Mouse (Mus musculus): ENCODE data around the gene Slc7a5.

The Slc7a5 gene

DNA sequence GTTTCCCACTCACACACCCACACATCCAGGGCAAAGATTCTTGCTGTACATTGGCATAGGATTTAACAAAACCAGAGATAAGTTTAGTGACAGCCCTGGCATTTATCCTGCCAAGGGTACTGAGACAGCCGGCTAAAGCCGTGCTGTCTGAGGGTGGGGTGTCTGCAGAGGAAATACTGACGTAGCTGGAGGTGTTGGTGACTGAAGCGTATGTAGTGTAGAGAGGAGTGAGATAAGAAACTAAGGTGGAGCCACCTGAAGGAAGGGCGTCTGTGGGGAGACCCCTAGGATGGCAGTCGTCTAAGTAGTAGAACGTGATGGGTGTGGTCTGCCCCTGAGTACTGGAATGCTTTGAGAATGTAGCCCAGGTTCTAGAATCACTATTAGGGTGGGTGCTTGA is 55.0 kb downstream of the Slc7a5 start:
- DNase-seq (ENCODE audit: extremely low read depth, insufficient read length, low spot score): no peak

DNA sequence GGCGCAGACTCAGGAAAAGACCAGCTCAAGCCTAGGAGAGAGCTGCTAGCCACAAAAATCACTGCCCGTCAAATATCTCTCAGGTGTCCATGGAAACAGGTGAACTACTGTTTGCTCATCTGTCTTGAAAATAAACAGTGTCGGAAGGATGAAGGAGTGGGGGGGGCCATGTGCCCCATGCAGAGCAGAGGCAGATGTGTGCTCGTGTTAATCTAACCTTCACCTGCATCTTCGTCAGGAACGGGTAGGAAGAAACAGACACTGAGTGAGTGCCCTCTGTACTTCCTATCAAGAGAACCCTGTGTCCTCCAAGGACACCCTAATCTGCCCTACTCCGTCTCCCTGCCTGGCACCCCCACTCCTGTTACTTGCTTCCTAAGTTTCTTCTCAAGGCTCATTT is 55.8 kb downstream of the Slc7a5 start:
- no peak for DNase-seq (ENCODE audit: extremely low read depth, insufficient read length, low spot score)

DNA sequence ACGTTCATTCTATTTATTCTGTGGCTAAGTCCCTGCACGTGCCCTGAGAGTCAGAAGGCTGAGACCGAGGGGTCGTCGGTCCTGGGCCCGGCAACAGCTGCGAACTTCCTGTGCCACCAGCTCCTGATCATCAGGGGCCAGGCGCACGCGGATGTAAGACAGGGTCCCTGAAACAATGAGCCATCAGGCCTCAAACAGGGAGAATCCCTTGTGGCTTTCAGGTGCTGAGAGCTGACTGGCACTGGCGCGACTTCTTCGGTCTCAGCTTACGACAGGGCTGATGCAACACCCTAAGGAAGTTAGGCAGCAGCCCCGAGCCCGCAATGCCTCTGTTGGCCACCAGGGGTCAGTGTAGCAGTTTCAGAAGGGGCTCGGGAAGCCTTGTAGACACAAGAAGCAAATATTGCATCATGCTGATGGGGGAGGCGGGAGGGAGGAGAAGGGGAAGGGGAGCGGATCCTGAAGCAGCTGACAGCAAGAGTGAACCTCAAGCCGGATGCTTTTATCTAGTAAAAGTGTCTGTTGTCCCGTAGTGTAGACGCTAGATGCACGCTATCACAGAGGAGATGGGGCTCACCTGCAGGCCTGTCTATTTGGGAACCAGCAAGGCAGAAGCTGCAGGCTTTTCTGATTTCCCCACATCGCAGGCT is 56.5 kb downstream of the Slc7a5 start:
- DNase-seq (ENCODE audit: extremely low read depth, insufficient read length, low spot score): peak; percentile 92

DNA sequence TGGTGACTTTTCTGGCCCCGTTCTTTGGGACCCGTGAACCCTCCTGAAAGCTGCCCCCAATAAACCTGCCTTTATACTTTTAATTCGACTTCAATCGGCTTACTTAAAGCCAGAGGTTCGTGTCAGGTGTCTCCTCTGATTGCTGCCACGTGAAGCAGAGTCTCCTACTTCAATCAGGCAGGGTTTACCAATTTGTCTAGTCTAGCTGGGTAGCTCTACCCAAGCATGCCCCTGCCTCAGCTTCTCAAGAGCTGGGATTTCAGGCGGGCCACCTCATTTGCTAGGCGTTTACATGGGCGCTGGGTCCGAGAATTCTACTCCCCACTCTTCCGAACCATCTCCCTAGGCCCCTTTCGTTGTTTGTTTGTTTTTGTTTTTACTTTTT is 57.1 kb downstream of the Slc7a5 start:
- no peak for DNase-seq (ENCODE audit: extremely low read depth, insufficient read length, low spot score)

DNA sequence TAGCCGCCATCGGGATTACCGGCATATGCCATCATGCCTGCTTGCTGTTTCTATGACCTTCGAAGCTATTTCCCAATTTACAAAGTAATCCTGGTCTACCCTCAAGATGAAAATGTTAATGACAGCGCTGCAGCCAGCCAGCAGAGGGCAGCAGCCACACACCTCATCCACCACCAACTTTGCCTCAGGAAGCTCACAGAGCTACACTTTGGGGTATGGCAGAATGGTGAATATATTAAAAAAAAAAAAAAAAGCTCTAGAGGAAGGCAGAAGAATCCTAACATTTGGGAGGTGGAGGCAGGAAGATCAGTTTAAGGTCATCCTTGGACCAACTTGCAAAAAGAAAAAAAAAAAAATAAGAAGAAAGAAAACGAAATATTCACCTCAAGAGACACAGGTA is 57.5 kb downstream of the Slc7a5 start:
- DNase-seq (ENCODE audit: extremely low read depth, insufficient read length, low spot score): peak; percentile 71

DNA sequence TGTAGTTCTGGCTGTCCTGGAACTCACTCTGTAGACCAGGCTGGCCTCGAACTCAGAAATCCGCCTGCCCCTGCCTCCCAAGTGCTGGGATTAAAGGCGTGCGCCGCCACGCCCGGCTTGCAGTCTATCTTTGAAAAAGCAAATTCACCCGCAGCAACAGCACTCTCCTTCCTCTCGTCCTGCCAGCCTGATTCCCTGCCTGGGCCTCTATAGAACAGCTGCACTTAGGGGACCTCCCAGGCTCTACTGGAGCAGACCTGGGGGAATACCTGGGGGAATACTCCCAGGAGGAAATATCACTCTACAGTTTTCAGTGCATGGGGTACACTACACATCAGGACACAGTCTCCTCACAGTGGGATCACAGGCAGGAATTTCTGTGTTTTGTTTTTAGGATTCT is 58.2 kb downstream of the Slc7a5 start:
- DNase-seq (ENCODE audit: extremely low read depth, insufficient read length, low spot score): no peak

DNA sequence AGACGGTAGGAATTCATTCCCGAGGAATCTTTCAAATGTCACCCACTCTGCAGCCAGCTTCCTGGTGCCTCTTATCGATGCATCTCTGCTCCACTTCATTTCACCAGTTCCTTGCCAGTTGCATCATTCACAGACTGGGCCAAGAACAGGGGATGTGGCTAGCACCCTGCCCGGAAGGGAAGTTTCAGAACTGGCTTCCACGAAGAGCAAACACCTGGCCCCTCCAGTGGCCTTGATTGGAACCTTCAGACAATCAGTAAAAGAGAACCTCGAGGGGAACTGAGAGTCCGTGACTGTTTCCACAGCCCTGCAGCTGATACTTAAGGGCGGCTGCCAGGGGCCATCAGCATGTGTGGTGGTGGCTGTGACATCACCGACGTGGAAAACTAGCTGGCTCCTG is 59.0 kb downstream of the Slc7a5 start:
- DNase-seq (ENCODE audit: extremely low read depth, insufficient read length, low spot score): peak; percentile 56

DNA sequence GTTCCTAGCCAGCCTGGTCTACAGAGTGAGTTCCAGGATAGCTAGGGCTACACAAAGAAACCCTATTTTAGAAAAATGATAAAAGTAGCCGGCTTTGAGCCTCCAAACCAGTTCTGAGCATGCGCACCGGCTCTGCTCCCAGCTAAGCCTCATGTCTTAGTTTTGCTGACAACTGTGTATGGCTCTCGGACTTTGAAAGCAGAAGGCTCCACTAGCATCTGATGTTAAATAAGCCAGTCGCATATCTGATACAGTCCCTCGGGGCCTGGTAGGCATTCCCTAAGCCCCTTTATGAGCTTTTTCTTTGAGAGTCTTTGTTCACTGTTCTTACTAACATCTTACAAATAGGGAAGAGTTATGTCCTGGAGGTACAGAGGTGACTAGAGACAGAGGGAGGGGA is 59.5 kb downstream of the Slc7a5 start:
- no peak for DNase-seq (ENCODE audit: extremely low read depth, insufficient read length, low spot score)

DNA sequence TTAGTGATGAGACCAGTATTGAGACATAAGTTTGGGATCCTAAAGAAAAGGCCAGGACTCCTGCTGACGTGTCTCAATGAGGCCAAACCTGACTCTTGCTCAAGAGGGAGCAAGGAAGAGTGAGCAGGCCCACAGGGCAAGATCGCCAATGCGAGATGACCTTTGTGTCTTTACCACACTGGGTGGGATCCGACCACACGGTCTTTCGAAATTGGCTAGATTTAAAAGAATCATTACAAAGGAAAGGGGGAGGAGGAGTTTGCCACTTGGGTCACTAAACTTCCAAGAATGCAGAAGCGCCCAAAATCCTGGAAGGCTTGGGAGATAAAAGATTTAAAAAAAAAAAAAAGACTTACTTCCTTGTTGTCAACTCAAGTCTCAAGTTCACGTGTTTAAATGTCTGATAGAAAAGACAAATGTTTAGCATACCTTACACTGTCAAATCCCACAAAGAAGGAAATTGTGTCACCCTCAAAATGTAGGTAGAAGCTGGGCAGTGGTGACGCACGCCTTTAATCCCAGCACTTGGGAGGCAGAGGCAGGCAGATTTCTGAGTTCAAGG is 60.2 kb downstream of the Slc7a5 start:
- no peak for DNase-seq (ENCODE audit: extremely low read depth, insufficient read length, low spot score)

DNA sequence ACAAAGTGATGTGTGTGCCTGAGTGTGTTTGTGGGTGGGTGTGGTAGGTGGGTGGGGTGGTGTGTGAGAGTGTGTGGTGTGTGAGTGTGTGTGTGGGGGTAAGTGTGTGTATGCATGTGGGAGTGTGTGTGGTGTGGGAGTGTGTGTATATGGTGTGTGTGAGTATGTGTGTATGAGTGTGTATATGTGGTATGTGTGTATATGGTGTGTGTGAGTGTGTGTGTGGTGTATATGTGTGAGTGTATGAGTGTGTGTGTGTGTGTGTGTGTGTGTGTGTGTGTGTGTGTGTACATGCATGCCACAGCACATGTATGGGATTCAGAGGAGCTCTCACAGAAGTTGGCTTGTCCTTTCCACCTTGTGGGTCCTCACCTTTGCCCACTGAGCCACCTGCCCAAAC is 60.7 kb downstream of the Slc7a5 start:
- no peak for DNase-seq (ENCODE audit: extremely low read depth, insufficient read length, low spot score)

DNA sequence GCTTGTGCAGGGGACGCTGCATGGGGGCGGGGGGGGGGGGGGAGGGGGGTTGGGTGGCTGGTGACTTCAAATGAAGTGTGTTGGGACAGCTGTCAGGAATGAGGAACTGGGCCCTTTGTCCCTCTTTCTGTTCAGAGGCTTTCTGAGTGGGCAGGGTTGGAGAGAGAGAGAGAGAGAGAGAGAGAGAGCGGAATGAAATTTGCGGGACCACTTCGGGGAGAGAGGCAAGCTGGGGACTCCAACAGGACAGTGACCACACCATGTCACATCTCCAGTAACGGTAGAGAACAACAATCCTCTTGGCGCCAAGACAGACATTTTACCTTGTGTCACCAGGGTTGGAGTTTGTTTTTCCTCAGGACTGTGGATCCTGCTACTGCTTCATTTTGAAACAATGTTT is 62.7 kb downstream of the Slc7a5 start:
- no peak for DNase-seq (ENCODE audit: extremely low read depth, insufficient read length, low spot score)

DNA sequence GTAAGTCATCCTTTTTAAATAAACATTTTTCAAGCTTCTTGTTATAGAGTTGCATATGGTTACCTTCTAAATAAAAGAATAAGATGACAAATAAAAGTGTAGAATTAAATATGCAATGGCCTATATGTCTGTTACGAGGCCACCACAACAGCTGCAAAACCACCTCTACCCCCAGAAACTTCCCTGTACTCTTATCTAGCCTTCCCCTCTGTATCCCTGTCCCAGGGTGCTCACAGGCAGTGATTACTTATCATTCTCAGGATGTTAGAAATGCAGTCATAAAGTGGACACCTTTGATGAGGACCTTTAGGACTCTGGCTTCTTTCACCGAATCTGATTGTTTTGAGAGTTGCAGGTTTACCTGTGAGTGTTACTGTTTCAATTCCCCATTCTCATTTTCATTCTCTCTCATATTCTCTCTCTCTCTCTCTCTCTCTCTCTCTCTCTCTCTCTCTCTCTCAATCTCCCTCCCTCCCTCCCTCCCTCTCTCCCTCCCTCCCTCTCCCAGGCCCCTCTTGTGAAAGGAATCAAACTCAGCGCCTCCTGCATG is 64.2 kb downstream of the Slc7a5 start:
- DNase-seq (ENCODE audit: extremely low read depth, insufficient read length, low spot score): no peak

DNA sequence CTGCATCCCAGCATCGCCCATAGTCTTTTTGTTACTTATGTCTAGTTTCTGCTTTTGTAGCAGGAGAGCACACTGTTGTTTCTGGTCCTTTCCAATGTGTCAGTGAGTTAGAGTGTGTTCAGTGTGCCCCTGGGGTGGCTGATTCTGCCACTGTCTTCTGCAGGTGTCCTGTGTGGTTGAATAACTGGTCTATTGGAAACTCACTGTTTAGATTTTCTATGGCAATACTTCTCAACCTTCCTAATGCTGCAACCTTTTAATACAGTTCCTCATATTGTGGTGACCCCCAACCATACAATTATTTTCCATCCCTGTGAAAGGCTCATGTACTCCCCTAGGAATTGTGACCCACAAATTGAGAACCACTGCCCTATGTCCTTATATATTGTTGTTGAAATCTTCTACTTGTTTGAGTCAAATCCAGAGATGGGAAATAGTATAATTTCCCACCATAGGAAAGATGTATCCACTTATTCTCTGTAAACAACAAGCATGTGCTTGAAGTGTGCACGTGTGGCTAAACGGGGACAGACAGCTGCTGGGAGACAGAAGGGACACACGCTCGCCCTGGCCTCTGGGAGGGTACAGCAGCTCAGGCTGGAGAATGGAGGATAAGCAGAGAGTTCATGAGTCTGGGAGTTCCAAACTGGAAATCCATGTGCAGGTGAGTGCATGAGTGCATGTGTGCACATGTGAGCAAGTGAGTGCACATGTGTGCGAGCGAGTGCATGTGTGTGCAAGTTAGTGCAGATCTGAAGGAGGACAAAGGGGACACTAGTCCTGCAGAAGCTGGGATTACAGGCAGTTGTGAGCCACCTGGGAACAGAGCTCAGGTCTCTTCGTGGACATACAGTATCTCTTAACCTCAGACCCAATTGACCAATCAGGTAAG is 65.2 kb downstream of the Slc7a5 start:
- DNase-seq (ENCODE audit: extremely low read depth, insufficient read length, low spot score): no peak

DNA sequence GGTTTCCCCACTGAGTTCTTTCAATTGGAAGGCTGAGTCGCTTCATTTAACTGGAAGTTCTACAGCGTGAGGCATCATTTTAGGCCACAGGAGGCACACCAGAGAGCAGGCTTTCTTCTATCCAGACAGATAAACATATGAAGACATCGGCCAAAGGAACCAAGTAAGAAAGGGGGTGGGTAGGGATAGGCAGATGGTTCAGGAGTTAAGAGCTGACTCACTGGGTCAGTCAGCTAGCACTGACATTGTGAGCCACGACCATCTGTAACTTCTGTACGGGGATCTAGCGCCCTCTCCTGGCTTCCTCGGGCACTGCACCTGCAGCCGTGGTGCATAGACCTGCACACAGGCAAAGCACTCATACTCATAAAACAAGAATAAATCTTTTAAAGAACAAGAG is 66.3 kb downstream of the Slc7a5 start:
- peak; percentile 76 for DNase-seq (ENCODE audit: extremely low read depth, insufficient read length, low spot score)

DNA sequence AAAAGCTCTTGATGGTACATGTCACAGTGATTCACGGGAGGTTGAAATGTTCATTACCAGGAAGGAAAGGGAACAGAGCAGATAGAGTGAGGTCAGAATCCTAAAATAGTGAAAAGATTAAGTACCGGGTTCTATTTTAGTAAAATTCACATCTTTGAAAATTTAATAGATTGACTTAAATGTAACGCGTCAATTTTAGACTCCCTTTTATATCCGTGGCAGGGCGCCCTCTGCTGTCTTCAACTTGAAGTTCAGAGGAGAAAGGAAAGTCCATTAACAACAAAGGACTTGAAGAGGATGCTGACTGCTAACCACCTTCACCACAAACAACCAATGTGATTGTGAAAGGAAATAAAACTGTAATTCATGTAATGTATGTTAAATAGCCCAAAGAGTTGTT is 75.0 kb downstream of the Slc7a5 start:
- peak; percentile 68 for DNase-seq (ENCODE audit: extremely low read depth, insufficient read length, low spot score)

DNA sequence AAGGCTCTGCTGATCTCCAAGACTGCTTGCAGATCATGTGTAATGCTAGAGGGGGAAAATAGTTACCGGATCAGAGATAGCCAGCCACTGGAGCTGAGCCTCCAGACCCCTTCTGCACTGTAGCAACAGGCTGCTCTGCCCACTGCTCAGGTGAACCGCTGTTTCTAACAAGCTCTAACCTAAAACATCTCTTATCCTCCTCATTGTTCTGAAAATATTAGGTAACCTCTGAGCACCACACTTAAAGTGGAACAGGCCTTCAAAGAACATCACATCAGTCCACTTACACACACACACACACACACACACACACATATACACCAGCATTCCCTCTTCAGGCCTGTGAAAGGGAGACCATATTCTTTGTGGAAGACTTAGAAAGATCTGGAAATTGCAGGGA is 75.4 kb downstream of the Slc7a5 start:
- DNase-seq (ENCODE audit: extremely low read depth, insufficient read length, low spot score): no peak
